Mouse (Mus musculus): Measurements from ENCODE around the gene Gm13083.
"Not testable (repeated sequence)": the region's sequence is repeated elsewhere in the genome, so short reads cannot be mapped to it uniquely, and the experiment has no call there.

Gene Gm13083

DNA sequence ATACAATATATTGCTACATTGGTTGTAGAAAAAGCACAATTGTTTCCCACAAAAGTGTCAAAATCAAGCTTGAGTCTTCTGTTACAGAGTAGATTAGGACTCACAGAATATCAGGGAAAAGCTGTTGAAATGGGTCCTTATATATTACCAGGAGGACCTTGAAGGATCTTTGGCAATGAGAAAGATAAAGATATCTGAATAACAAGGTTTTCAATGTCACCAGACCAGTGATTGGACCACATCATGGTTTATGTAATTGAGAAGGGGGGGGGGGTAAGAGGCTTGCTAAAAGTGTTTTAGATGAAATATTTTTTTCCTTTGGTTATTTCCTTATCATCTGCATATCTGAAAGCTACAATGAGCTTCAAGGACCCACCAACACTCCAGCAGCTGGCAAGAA, at the start of gene Gm13083:
Gene Gm13083 (plus strand): TSS at position 301 of the 400 bp plus-strand sequence.
- DNase-seq: not testable (repeated sequence)

DNA sequence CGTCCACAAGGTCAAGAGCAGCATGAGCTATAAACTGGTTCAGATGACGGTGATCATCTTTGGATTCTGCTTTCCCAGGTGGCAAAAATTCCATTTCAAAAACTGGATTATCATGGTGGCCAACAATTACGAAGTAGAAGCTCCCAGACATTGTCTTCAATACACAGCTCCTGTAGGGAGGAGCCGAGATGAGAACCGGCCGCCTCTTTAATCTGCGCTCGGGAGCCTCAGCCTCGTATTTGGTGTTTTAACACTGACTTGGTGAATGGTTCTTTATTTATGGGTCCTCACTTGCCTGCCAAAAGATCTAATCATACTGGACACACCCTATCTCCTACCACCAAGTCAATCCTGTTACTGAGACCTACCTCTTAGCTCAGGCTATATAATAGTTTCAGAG, 2.9 kb upstream of the Gm13083 start:
- not testable (repeated sequence) for DNase-seq

DNA sequence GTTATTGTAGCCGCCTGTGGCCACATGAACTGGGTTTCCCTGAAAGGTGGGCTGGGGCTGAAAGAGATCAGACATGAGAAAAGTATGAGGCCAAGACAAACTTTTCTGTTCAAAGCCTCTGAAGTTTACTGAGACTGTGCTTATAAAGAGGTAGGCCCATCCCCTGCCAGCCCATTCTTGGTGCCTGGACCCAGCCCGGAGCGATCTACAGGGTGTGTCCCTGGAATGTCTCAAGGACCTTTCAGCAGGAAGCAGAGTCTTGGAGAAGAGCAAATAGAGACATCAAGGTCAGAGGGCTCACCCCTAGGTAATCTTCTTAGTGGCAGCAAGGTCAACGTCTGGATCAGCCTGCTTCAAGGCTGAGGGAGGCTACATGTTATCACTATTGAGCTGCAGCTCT, 3.3 kb downstream of the Gm13083 start:
- not testable (repeated sequence) for DNase-seq

DNA sequence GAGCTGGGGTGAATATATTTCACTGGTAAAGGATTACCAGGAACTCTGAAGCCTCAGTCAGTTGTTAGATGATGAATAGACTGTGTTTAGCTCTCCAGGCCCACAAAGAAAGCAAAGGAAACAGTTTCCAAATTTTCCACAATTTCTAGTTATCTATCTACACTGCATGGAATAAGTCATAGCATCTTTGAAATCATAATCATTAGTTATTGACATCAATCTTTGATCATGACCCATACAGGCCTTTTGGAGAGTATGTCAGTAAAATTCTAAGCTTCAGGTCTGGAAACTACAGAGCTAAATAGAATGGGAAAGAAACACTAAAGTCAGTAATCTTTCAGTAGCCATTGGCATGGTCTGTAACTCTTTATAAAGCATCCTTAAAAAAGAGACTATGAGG, 42.3 kb downstream of the Gm13083 start, which contains the start of gene Gm13088:
Gene Gm13088 (minus strand): TSS at position 101 of the 400 bp plus-strand sequence.
- not testable (repeated sequence) for DNase-seq

Measured in right cerebral cortex, postnatal 25 days (tissue).